Mouse (Mus musculus): ENCODE data around the gene Ubxn6.

- TF ChIP-seq CTCF (conservative IDR thresholded peaks at IDR 0.05; ENCODE audit: low read length) (no peak), NANOG (IDR thresholded peaks at IDR 0.05; ENCODE audit: borderline replicate concordance, low read length) (no peak), POU5F1 (IDR thresholded peaks at IDR 0.05; ENCODE audit: borderline replicate concordance, low read length) (no peak)
Measured at GRCm38 (mm10) chr17:56024476-56024875, 50.4 kb downstream of the Ubxn6 start.
